Mouse (Mus musculus) frontal cortex, postnatal 14 days (tissue): ENCODE measurements at regions not wholly inside any gene's neighbourhood (a gene's known extent, or its start where the extent isn't known, plus 50 kb on each side); places are given as distances from the start of the nearest gene placed in this dataset.

Experiments used
- DNase-seq, 2 experiments: peaks; one replicate each; pipeline ENCODE4 v3.0.0; 2022; ENCODE audit warnings: low spot score in 2 of 2

GRCm38 (mm10) chr2:106318695-106319266, 315.4 kb upstream of the Dnajc24 start:
- DNase-seq = no peak

- no peak for DNase-seq
These were observed 343.4 kb upstream of the Dnajc24 start for GRCm38 (mm10) chr2:106346781-106347180.

- DNase-seq = no peak
These were observed 343.9 kb upstream of the Dnajc24 start for GRCm38 (mm10) chr2:106347249-106347648.

- DNase-seq = no peak
These were observed 337.5 kb upstream of the Mpped2 start for GRCm38 (mm10) chr2:106355565-106355964.

GRCm38 (mm10) chr2:106355984-106356547, 337.0 kb upstream of the Mpped2 start:
- peak; percentile 35 to 58 for DNase-seq

- no peak for DNase-seq
These were observed 324.4 kb upstream of the Mpped2 start for GRCm38 (mm10) chr2:106368641-106369040.

GRCm38 (mm10) chr2:106383415-106384285, 309.4 kb upstream of the Mpped2 start:
- no peak for DNase-seq

- no peak for DNase-seq
These were observed 308.8 kb upstream of the Mpped2 start for GRCm38 (mm10) chr2:106384286-106384595.

- no peak for DNase-seq
These were observed 308.2 kb upstream of the Mpped2 start for GRCm38 (mm10) chr2:106384842-106385241.

GRCm38 (mm10) chr2:106412158-106412557, 280.9 kb upstream of the Mpped2 start:
- DNase-seq = no peak

GRCm38 (mm10) chr2:106415474-106416019, 277.5 kb upstream of the Mpped2 start:
- DNase-seq = no peak

GRCm38 (mm10) chr2:106418181-106418580, 274.9 kb upstream of the Mpped2 start:
- DNase-seq = no peak

GRCm38 (mm10) chr2:106424974-106425373, 268.1 kb upstream of the Mpped2 start:
- DNase-seq = no peak

- DNase-seq = no peak
These were observed 267.6 kb upstream of the Mpped2 start for GRCm38 (mm10) chr2:106425451-106425881.

- no peak for DNase-seq
These were observed 267.1 kb upstream of the Mpped2 start for GRCm38 (mm10) chr2:106426010-106426409.

GRCm38 (mm10) chr2:106427237-106427636, 265.8 kb upstream of the Mpped2 start:
- no peak for DNase-seq

- no peak for DNase-seq
These were observed 264.2 kb upstream of the Mpped2 start for GRCm38 (mm10) chr2:106428909-106429308.

GRCm38 (mm10) chr2:106431141-106431540, 261.9 kb upstream of the Mpped2 start:
- peak; percentile 46 to 79 for DNase-seq

- no peak for DNase-seq
These were observed 261.4 kb upstream of the Mpped2 start for GRCm38 (mm10) chr2:106431637-106432199.

- DNase-seq = no peak
These were observed 256.9 kb upstream of the Mpped2 start for GRCm38 (mm10) chr2:106436136-106436535.

GRCm38 (mm10) chr2:106454310-106454974, 238.6 kb upstream of the Mpped2 start:
- DNase-seq = peak in 1 of 2 experiments; percentile 10

- no peak for DNase-seq
These were observed 238.0 kb upstream of the Mpped2 start for GRCm38 (mm10) chr2:106455039-106455438.
